Mouse (Mus musculus): ENCODE measurements around the gene Ckm.

The Ckm gene

DNA sequence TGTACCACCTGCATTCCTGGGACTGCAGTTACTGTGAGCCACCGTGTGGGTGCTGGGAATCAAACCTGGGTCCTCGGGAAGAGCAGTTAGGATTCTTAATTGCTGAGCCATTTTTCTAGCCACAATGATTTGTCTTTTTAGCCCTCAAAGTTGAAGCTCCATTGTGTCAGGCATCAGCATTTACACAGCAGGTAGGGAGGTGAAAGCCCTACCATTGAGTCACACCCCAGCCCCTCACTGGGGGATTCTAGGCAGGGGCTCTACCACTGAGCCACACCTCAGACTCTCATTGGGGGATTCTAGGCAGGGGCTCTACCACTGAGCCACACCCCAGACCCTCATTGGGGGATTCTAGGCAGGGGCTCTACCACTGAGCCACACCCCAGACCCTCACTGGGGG is 31.7 kb downstream of the Ckm start:
- DNase-seq: no peak

- DNase-seq: no peak
These were observed 32.5 kb downstream of the Ckm start for GRCm38 (mm10) chr7:19437048-19437447.

GRCm38 (mm10) chr7:19441448-19442091 is 37.0 kb downstream of the Ckm start:
- DNase-seq: peak; percentile 53 to 71

DNA sequence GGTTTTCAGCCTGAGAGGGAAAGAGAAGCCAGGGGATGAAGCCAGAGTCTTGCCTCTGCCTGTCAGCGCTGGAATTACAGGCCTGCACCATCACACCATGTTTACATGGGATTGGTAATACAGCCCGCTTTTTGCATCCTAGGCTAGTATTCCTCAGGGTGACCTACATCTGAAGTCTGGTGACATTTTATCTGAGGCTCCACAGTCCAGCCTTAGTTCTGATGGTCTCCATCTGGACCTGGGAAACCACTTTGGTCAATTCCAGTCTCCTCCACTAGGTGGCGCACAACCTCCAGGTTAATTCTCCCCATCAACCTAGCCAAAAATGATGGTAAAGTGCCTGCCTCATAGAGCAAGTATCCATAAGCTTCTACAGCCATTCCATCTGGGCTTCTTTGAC is 38.8 kb downstream of the Ckm start:
- DNase-seq: peak; percentile 74 to 94

DNA sequence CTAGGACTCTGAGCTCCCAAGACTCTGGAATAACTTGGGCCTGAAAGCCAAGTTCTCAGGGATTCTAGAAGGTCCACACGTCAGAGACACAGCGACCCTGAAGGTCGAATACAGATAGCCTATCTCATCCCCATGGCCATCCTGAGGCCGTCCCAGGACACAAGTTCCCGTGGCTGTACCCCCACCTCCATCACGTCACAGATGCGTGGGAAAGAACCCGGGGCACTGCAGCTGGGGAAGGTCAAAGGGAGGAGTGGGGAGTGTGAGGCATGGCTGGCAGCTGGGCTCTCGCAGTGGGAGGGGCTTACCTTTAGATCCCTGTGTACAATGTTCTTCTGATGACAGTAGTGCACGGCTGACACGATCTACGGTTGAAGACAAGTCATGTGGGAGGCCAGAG is 40.2 kb downstream of the Ckm start:
- no peak for DNase-seq

GRCm38 (mm10) chr7:19447689-19448088 is 43.1 kb downstream of the Ckm start:
- DNase-seq: no peak

DNA sequence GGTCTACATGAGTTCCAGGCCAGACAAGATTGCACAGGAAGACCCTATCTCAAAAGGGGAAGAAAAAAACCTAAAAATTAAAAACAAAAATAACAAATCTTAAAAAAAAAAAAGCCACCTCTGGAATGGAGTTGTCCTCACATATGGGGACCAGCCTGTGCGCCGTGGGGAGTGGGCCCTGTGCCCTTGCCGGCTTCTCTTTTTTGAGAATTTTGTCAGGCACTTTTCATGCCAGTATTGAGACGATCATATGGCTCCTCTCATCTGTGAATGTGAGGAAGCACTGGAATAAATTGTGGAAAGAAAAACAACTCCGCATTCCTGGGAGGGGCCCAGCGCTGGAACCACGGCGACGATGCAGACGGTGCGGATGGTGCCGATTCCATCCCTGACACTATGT is 44.6 kb downstream of the Ckm start:
- DNase-seq: no peak

- DNase-seq: no peak
These were observed 50.6 kb downstream of the Ckm start for GRCm38 (mm10) chr7:19455186-19455585.

GRCm38 (mm10) chr7:19455819-19456495 is 51.4 kb downstream of the Ckm start:
- no peak for DNase-seq

GRCm38 (mm10) chr7:19456628-19457027 is 52.1 kb downstream of the Ckm start:
- DNase-seq: no peak

DNA sequence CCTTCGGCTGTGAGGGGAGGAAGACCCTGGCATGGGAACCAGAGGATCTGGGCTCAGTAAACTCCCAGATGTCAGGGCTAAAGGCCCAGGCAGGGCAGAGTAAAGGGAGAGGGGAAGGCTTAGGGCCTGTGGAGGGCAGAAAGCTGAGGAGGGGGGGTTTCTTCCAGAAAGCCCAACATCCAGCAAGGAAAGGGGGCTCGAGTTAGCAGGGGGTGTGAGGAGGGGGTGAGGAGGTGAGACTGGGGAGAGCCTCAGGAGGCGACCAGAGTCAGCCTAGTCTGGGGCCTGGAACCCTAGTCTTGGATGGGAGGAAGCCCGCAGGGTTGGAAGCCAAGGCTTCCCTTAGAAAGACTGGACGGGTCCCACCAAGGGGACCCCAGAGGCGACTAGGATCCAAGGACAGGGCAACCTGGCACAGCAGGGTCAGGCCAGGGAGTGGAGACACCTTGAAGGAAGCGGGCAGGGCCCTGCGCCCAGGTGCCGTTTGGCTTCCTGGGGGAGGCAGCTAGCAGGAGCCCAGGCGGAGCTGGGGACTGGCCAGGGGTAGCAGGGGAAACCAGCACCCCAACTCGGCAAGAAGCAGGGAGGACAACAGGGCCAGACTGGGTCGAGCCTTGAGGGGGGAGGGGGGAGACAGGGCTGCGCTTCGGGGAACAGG is 53.0 kb downstream of the Ckm start:
- DNase-seq: no peak

DNA sequence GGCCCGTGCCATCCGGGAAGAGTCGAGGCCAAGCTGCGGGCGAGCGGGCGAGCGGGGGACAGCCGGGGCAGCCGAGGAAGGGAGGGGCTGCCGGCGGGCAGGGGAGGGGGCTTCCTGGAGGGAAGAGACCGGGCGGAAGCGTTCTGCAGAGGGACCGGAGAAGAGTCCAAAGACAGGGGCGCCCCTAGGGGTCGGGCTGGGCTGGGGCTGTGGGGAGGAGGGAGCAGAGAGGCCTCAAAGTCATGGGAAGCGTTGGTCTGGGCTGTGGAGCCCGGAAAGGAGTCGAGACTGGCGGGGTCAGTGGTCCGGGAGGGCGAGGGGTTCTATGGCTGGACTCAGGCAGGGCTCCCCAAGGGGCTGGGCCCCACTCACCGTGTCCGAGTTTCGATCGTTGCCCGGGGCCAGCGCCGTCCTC is 53.5 kb downstream of the Ckm start:
- peak; percentile 60 to 82 for DNase-seq

DNA sequence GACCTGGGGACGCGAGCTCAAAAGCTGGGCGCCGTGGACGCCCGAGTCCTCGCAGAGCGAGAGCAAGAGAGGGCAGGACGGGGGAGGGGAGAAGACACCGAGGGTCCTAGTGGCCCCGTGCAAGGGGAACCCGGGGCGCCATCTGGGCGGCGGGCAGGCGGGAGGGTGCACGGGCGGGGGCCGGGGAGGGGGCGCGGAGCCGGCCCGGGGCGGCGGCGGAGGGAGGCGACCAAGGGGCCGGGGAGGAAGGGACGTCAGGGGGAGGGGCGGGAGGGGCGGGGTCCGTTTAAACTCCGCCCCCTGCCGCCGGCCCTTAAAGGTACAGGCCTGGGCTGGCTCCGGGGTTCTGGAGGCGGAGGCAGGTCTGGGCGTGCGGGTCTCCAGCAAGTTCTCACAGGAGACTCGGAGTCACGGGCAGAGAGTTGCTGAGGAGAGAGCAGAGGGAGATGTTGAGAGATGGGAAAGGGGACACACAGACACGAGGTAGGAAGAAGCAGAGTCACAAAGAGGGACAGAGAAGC is 54.1 kb downstream of the Ckm start, which contains the start of gene Mark4:
Mark4 (minus strand) TSS at position 231 of the 521 bp plus-strand sequence.
- peak; percentile 86 to 92 for DNase-seq

DNA sequence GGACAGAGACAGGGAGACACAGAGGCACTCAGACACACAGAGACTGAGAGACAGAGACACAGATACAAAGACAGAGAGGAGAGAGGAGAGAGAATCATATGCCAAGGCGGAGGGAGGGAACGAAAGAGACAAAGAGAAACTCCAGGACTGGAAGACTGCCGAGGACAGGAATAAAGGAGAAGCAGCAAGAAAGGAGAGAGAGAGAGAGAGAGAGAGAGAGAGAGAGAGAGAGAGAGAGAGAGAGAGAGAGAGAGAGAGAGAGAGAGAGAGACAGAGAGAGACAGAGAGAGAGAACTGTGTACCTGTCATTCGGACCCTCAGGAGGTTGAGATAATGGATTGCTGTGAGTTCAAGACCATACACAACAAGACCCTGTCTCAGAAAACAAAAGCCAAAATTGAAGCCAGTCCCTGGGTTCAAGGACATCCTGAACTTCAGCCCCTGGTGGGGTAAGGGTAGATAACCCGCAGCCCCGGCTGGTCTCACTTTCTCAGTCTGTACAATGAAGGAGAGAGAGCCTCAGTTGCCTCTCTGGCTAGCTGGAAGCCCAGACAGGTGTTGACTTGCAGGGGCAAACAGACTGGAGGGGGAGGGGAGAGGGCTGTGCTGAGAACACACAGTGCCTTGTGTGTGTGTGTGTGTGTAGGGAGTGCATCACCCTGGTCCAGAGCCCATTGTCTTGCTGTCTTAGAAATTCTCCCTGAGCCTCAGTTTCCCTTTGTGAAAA is 54.7 kb downstream of the Ckm start:
- no peak for DNase-seq

GRCm38 (mm10) chr7:19460500-19460899 is 55.9 kb downstream of the Ckm start:
- no peak for DNase-seq

- DNase-seq: peak; percentile 77 to 87
These were observed 56.9 kb downstream of the Ckm start for GRCm38 (mm10) chr7:19461488-19461887.

- DNase-seq: peak in 1 of 2 experiments; percentile 31
These were observed 57.9 kb downstream of the Ckm start for GRCm38 (mm10) chr7:19462443-19462842.

- peak; percentile 55 to 83 for DNase-seq
These were observed 58.4 kb downstream of the Ckm start, which contains the start of gene Exoc3l2 for GRCm38 (mm10) chr7:19462884-19463381. Gene Exoc3l2 (plus strand): TSS chr7:19463331.

DNA sequence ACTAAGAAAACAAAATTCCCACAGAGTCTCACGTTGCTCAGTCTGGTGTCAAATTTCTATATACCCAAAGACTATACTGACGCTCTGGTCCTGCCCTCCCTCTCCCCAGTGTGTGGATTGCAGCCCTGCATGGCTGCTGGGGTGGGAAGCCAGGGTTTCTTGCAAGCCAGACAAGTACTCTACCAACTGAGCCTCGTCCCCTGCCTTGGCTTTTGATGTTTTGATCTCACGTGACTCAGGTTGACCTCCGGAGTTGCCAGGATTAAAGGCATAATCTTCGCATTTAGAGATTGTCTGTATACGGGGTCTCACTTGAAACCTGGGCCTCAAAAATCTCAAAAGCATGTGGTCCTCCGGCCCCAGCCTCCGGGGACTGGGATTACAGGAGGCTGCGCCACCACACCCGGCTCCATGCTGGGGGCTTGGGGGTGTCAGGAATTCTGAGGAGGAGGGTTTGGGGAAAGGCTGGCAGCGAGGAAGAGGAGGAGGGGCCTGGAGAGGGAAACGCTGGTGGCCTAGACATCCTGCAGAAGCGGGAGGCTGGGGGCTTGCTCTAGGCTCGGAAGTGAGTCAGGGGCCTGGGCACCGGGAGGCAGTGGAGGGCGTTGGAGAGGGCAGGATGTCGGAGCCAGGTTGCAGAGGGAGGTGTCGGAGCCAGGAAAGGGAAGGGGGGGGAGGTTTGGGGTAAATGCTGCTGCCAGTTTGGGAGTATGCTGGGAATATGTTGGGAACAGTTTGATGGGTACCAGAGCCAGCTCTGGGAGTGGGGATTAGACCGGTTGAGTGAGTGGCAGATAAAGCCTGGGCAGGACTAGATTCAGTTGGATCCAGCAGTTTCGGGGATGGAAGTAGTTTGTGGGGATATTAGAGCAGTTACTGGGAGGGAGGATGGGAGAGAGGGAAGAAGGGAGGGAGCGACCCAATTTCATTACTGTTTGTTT is 60.1 kb downstream of the Ckm start:
- peak; percentile 39 to 72 for DNase-seq

- peak; percentile 61 to 83 for DNase-seq
These were observed 62.1 kb downstream of the Ckm start for GRCm38 (mm10) chr7:19466602-19467145.

DNA sequence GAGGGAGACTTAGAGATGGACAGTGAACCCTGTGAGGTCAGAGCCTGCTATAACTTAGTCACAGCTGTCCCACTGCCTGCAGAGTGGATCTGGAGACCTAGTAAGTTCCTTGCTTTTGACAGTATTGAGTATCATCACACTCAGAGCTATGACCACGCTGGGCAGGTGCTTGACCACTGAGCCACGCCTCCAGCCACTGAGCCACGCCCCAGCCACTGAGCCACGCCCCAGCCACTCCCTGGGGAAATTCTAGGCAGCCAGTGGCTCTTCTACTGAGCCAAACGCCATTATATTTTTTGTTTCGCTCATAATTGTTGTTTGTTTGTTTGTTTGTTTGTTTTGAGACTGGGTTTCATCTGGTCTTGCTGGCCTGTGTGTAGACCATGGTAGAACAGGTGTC is 63.1 kb downstream of the Ckm start:
- peak in 1 of 2 experiments; percentile 70 for DNase-seq
